Mouse (Mus musculus) testis, postnatal 10 days (tissue): ENCODE measurements at regions not wholly inside any gene's neighbourhood (a gene's known extent, or its start where the extent isn't known, plus 50 kb on each side); places are given as distances from the start of the nearest gene placed in this dataset.
A peak's percentile ranks its signal among the peaks of the same experiment; 100 is the strongest.

Experiments
- DNase-seq: peaks from one replicate; pipeline ENCODE4 v3.0.0; 2021; ENCODE audit warnings: low spot score

GRCm38 (mm10) chr2:106083801-106084800 is 80.8 kb upstream of the Dnajc24 start:
- DNase-seq: no peak

- DNase-seq: no peak
These were observed 79.7 kb upstream of the Dnajc24 start for GRCm38 (mm10) chr2:106083001-106083400.

- DNase-seq: peak; percentile 83
These were observed 78.6 kb upstream of the Dnajc24 start for GRCm38 (mm10) chr2:106081951-106082350.

- no peak for DNase-seq
These were observed 77.3 kb upstream of the Dnajc24 start for GRCm38 (mm10) chr2:106080626-106081025.

- no peak for DNase-seq
These were observed 75.2 kb upstream of the Dnajc24 start for GRCm38 (mm10) chr2:106078591-106078990.

- no peak for DNase-seq
These were observed 71.1 kb upstream of the Dnajc24 start for GRCm38 (mm10) chr2:106074441-106074840.

- DNase-seq: no peak
These were observed 61.0 kb upstream of the Dnajc24 start for GRCm38 (mm10) chr2:106064316-106064715.
